Mouse (Mus musculus) megakaryocyte, embryonic 14.5 days (primary cell): ENCODE data around the gene Cacybp. TPM values are rescaled to one million over a fixed set of nuclear protein-coding genes. Genes with fewer than 3 reads are reported as not detected.

ENCODE experiments used
- H3K27me3 ChIP-seq: replicated peaks from 2 replicates; pipeline ENCODE3; 2012; ENCODE audit warnings: inconsistent platforms
- H3K36me3 ChIP-seq: replicated peaks from 2 replicates; pipeline ENCODE3; 2012; ENCODE audit warnings: low read length, inconsistent platforms, mixed read lengths
- H3K4me1 ChIP-seq: 2 replicates; pipeline ENCODE4 v1.6.1; 2012; ENCODE audit warnings: inconsistent platforms
- H3K4me3 ChIP-seq: replicated peaks from 2 replicates; pipeline ENCODE3; 2012; ENCODE audit warnings: moderate library complexity, mild to moderate bottlenecking, inconsistent platforms
- H3K9me3 ChIP-seq: 2 replicates; pipeline ENCODE4 v1.6.1; 2012; ENCODE audit warnings: inconsistent platforms
- FLI1 ChIP-seq: IDR thresholded peaks from 2 replicates; pipeline ENCODE4 v1.6.1; 2012; ENCODE audit warnings: low read length, inconsistent platforms, mixed read lengths
- GATA1 ChIP-seq: IDR thresholded peaks from 3 replicates; pipeline ENCODE4 v1.6.1; 2012; ENCODE audit warnings: mixed read lengths, low read length, inconsistent platforms, borderline replicate concordance
- polyA plus RNA-seq: library from polyadenylated mRNA; stranded (reverse); fragments of >175 nt; gene quantifications from 2 replicates; pipeline ENCODE4 v1.2.3, GENCODE M21; 2012; ENCODE audit warnings: low replicate concordance; ENCODE audit not compliant: insufficient read depth

Cacybp gene
- polyA plus RNA-seq, 1 experiment, result 75.5 TPM

- no peak for TF ChIP-seq GATA1
- Histone ChIP-seq H3K27me3 (no peaks in the 10 kb centered on the region), H3K4me1 (peaks cover 5% of the 10 kb centered on the region; the same call in 1 of the 2 replicates), H3K9me3 (no peaks in the 10 kb centered on the region), H3K36me3 (peaks cover 99% of the 10 kb centered on the region), H3K4me3 (no peak overlapping the region)
These were observed 14.5 kb upstream of the Cacybp start for GRCm38 (mm10) chr1:160227196-160227595.

DNA sequence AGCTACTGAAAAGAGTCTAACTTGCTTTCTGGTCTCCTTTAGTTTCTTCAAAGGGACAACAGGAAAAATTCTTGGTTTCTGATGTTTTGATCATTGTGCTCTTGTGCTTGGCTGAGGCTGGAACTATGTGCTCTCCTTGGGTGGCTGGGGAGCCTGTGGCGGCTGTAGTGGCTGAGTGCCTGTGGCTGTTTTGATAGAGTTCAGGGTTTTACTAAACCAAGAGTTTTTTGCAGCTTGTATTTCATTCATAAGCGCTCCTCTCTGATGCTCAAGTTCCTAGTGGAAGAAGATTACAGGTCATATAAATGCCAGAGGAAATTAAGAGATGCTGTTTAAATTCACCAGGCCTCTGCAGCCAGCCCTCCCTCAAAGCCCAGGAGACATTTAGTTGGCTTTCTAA is 11.4 kb upstream of the Cacybp start:
- H3K36me3 ChIP-seq, result peaks cover 100% of the 10 kb centered on the region

GRCm38 (mm10) chr1:160217898-160218297 is 5.2 kb upstream of the Cacybp start:
- H3K4me3 ChIP-seq, result no peak overlapping the region
- H3K4me1 ChIP-seq, result peaks cover 15% of the 10 kb centered on the region
- H3K27me3 ChIP-seq, result no peaks in the 10 kb centered on the region
- H3K9me3 ChIP-seq, result no peaks in the 10 kb centered on the region
- peaks cover 40% of the 10 kb centered on the region for H3K36me3 ChIP-seq
- TF ChIP-seq GATA1 (no peak), FLI1 (no peak)

More for the DNA sequence above, 11.4 kb upstream of the Cacybp start:
- TF ChIP-seq GATA1 (no peak), FLI1 (no peak)
- Histone ChIP-seq H3K9me3 (no peaks in the 10 kb centered on the region), H3K27me3 (no peaks in the 10 kb centered on the region), H3K4me3 (no peak overlapping the region), H3K4me1 (no peaks in the 10 kb centered on the region)

GRCm38 (mm10) chr1:160214171-160214570 is 1.5 kb upstream of the Cacybp start:
- Histone ChIP-seq H3K4me1 (peaks cover 32% of the 10 kb centered on the region), H3K4me3 (peak overlapping the region; percentile 96), H3K9me3 (no peaks in the 10 kb centered on the region), H3K36me3 (peaks cover 5% of the 10 kb centered on the region), H3K27me3 (no peaks in the 10 kb centered on the region)
- no peak for TF ChIP-seq GATA1
- TF ChIP-seq FLI1, result no peak

DNA sequence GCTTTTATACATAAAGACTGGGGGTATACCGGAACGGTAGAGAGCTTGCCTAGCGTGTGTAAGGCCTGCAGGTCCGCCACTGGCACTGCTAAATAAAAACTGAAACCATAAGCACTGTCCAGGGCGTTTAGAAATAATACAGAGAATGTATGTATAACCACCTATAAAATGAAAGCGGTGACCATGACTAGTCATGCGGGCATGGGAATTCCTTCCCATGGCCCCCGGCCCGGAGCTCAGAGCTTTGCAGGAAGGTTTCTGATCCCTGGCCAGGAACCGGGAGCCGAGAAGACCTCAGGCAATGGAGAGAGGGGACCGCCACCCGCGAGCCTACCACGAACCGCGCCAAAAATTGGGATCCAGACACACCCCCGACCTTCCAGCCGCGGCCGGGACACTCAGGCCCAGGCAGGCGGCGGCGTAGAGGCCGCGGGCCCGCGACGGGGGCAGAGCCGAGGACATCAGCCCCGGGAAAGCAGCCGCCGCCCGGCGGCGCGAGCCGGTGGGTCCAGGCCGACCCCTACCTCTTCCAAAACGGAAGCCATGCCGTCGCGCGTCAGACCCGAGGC is 468 bp downstream of the Cacybp start:
- peaks cover 45% of the 10 kb centered on the region for H3K4me1 ChIP-seq
- TF ChIP-seq FLI1 (no peak), GATA1 (no peak)

DNA sequence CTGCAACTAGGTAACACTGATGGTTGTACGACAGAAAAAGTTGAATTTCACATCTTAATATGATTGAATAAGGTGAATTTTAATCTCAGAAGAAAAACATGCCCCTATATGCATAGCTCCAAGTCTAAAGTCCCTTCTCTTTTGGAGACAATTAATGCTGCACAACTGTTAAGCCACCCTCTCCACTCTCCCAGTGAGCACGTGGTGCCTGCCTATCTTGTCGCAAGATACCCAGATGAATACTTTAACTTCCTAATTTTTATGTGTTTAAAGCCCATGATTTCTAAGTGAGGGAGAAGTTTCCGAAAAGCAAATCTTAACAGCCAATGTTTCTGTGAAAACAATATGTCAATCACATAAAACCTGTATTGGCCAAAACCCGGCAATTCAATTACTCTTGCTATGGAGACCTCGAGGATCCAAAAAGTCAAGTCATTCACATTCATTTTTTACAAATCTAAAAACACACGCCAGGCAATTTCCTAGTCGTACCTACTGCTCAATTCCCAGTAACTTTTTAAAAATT is 1.0 kb downstream of the Cacybp start:
- Histone ChIP-seq H3K27me3 (no peaks in the 10 kb centered on the region), H3K9me3 (no peaks in the 10 kb centered on the region), H3K36me3 (peaks cover 21% of the 10 kb centered on the region), H3K4me1 (peaks cover 49% of the 10 kb centered on the region), H3K4me3 (peak overlapping the region; percentile 96)
- TF ChIP-seq GATA1, result no peak
- TF ChIP-seq FLI1, result no peak

More for the DNA sequence above, 468 bp downstream of the Cacybp start:
- Histone ChIP-seq H3K9me3 (no peaks in the 10 kb centered on the region), H3K36me3 (peaks cover 15% of the 10 kb centered on the region), H3K4me3 (peak overlapping the region; percentile 96), H3K27me3 (no peaks in the 10 kb centered on the region)

DNA sequence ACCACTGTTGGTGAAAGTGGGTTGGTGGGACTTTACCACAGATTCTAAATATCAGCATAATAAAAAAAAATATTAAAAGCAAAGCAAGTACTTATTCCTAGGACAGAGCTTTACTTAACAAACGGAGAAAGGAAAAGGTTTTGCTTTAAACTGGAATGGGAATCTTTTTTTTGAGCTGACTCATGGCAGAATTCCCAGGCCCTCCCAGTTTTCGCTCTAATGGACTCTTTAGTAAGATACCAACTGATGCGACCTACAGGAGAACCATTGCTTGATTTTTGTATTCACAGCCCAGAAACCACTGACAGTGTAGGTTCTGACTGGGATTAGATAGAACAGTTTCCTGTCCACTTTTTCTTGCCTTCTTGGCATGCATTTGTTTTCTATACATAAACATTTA is 2.1 kb downstream of the Cacybp start:
- Histone ChIP-seq H3K27me3 (no peaks in the 10 kb centered on the region), H3K4me3 (peak overlapping the region; percentile 96), H3K9me3 (no peaks in the 10 kb centered on the region), H3K4me1 (peaks cover 56% of the 10 kb centered on the region), H3K36me3 (peaks cover 32% of the 10 kb centered on the region)
- TF ChIP-seq FLI1, result no peak
- no peak for TF ChIP-seq GATA1

DNA sequence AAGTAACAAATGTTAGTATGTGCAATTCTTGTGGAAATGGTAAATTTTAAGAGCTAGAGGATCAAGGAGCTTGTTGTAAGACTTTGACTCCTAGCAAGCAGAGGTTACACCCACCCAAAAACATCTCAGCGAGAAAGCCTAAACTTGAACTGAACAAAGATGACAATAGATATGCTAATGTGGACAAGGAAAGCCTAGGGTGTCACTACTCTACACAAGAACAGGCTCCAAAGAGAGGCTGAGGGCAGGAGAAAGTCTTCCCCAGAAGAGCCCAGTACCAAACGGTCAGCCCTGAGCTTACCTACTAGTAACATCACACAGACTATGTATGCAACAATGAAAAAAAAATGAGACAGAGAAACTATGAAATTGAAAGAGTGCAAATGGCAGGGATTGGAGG is 2.8 kb downstream of the Cacybp start:
- Histone ChIP-seq H3K4me3 (peak overlapping the region; percentile 8), H3K27me3 (no peaks in the 10 kb centered on the region), H3K4me1 (peaks cover 52% of the 10 kb centered on the region), H3K9me3 (no peaks in the 10 kb centered on the region), H3K36me3 (peaks cover 39% of the 10 kb centered on the region)
- no peak for TF ChIP-seq GATA1
- no peak for TF ChIP-seq FLI1

- TF ChIP-seq GATA1, result no peak
- no peak for TF ChIP-seq FLI1
- H3K36me3 ChIP-seq, result peaks cover 79% of the 10 kb centered on the region
These were observed 7.2 kb downstream of the Cacybp start for GRCm38 (mm10) chr1:160205486-160205885.

DNA sequence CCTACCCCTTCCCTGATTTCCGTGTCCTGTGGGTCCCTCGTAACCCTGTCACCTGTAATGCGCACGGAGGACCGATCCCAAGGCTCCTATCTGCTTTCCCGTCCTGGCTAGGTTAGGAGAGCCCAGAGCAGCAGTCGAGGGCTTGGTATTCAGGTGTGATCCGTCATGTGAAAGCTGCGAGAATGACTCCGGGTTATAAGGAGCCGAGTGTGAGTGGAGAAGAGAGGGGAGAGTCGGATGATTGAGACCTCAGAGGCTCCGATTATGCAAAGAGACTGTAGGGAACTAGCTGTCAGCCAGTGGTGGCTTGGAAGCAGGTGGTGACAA is 17.4 kb downstream of the Cacybp start:
- H3K4me3 ChIP-seq, result peak overlapping the region; percentile 99
- no peaks in the 10 kb centered on the region for H3K27me3 ChIP-seq
- H3K9me3 ChIP-seq, result no peaks in the 10 kb centered on the region
- H3K36me3 ChIP-seq, result peaks cover 37% of the 10 kb centered on the region
- TF ChIP-seq GATA1, result no peak
- TF ChIP-seq FLI1, result no peak
- peaks cover 35% of the 10 kb centered on the region for H3K4me1 ChIP-seq

More at GRCm38 (mm10) chr1:160205486-160205885, 7.2 kb downstream of the Cacybp start:
- no peaks in the 10 kb centered on the region for H3K27me3 ChIP-seq
- no peaks in the 10 kb centered on the region for H3K9me3 ChIP-seq
- peaks cover 33% of the 10 kb centered on the region for H3K4me1 ChIP-seq
- H3K4me3 ChIP-seq, result no peak overlapping the region
